Mouse (Mus musculus) spleen, adult 2 months (tissue): ENCODE results near the gene Lamb1. TPM values are rescaled to one million over a fixed set of nuclear protein-coding genes. Genes with fewer than 3 reads are reported as not detected.

ENCODE experiments used
- DNase-seq, 2 experiments: peaks; one replicate each; pipeline versions ENCODE4 v3.0.0 to v3.0.0-alpha.2; 2012 to 2021; ENCODE audit warnings: low spot score in 2 of 2, low read depth in 1 of 2
- H3K27ac ChIP-seq: fragments of 200-500 bp; 2 replicates; pipeline ENCODE4 v1.5.1; 2012; ENCODE audit warnings: low read length, inconsistent platforms; ENCODE audit not compliant: insufficient read depth
- H3K27me3 ChIP-seq: fragments of 200-500 bp; 2 replicates; pipeline ENCODE4 v1.6.1; 2012; ENCODE audit warnings: mild to moderate bottlenecking, moderate library complexity, low read length, inconsistent platforms; ENCODE audit not compliant: control insufficient read depth, insufficient read depth
- H3K36me3 ChIP-seq: fragments of 200-500 bp; 2 replicates; pipeline ENCODE4 v1.6.1; 2012; ENCODE audit warnings: mild to moderate bottlenecking, low read length, inconsistent platforms; ENCODE audit not compliant: control insufficient read depth, insufficient read depth
- H3K4me1 ChIP-seq: fragments of 200-500 bp; 2 replicates; pipeline ENCODE4 v1.6.1; 2011; ENCODE audit warnings: inconsistent platforms; ENCODE audit not compliant: control insufficient read depth, insufficient read depth, insufficient read length
- H3K4me3 ChIP-seq: fragments of 200-500 bp; 2 replicates; pipeline ENCODE4 v1.5.1; 2011; ENCODE audit warnings: mild to moderate bottlenecking, inconsistent platforms; ENCODE audit not compliant: insufficient read depth, insufficient read length; ENCODE audit errors: extremely low read depth
- CTCF ChIP-seq: fragments of 200-500 bp; IDR thresholded peaks from 2 replicates; pipeline ENCODE4 v1.5.1; 2011; ENCODE audit warnings: mild to moderate bottlenecking, inconsistent platforms; ENCODE audit not compliant: insufficient read depth, insufficient read length, insufficient replicate concordance; ENCODE audit errors: extremely low read depth
- POLR2A ChIP-seq: fragments of 200-500 bp; IDR thresholded peaks from 2 replicates; pipeline ENCODE4 v1.6.1; 2011; ENCODE audit warnings: low read depth, low read length, inconsistent platforms
- WGBS: fragments of 180-500 bp; shearing (Covaris S2); methylation state at CpG from one replicate; pipeline ENCODE4 v1.1.7; 2018; 5-methylcytosine and 5-hydroxymethylcytosine counted together
- polyA plus RNA-seq: library from polyadenylated mRNA; depleted of rRNA; stranded (reverse); fragments of >200 nt; gene quantifications from 2 replicates; pipeline ENCODE4 v1.2.3, GENCODE M21; 2012

Gene Lamb1
- polyA plus RNA-seq, 1 experiment, result 1.5 TPM

- Histone ChIP-seq H3K27ac (no peak overlapping the region), H3K4me1 (no peaks in the 10 kb centered on the region), H3K27me3 (no peaks in the 10 kb centered on the region), H3K4me3 (no peak overlapping the region), H3K36me3 (no peaks in the 10 kb centered on the region)
- DNase-seq, result no peak
- TF ChIP-seq POLR2A, result no peak
- TF ChIP-seq CTCF, result no peak
- 86% methylated on average over 1 of the region's 1 CpGs for WGBS
These were observed 56.5 kb downstream of the Lamb1 start for GRCm38 (mm10) chr12:31321532-31321931.

- H3K4me3 ChIP-seq, result no peak overlapping the region
- no peak overlapping the region for H3K27ac ChIP-seq
- H3K36me3 ChIP-seq, result no peaks in the 10 kb centered on the region
- no peaks in the 10 kb centered on the region for H3K4me1 ChIP-seq
- whole genome bisulfite sequencing, result 90% methylated on average over 9 of the region's 9 CpGs
- no peak for DNase-seq
- H3K27me3 ChIP-seq, result no peaks in the 10 kb centered on the region
- TF ChIP-seq CTCF (no peak), POLR2A (no peak)
These were observed 58.2 kb downstream of the Lamb1 start for GRCm38 (mm10) chr12:31323136-31323695.

- TF ChIP-seq CTCF (no peak), POLR2A (no peak)
- no peaks in the 10 kb centered on the region for H3K4me1 ChIP-seq
- no peak for DNase-seq
- WGBS, result 94% methylated on average over 9 of the region's 9 CpGs
- no peak overlapping the region for H3K4me3 ChIP-seq
- H3K27me3 ChIP-seq, result no peaks in the 10 kb centered on the region
- H3K27ac ChIP-seq, result no peak overlapping the region
- H3K36me3 ChIP-seq, result peaks cover 3% of the 10 kb centered on the region
These were observed 62.1 kb downstream of the Lamb1 start for GRCm38 (mm10) chr12:31327139-31327538.

- Histone ChIP-seq H3K4me1 (no peaks in the 10 kb centered on the region), H3K4me3 (no peak overlapping the region), H3K27me3 (no peaks in the 10 kb centered on the region), H3K36me3 (peaks cover 29% of the 10 kb centered on the region), H3K27ac (no peak overlapping the region)
- DNase-seq, result no peak
- TF ChIP-seq CTCF (no peak), POLR2A (no peak)
- WGBS, result 92% methylated on average over 1 of the region's 1 CpGs
These were observed 68.2 kb downstream of the Lamb1 start for GRCm38 (mm10) chr12:31333261-31333660.

GRCm38 (mm10) chr12:31350191-31350943 is 85.3 kb downstream of the Lamb1 start:
- no peaks in the 10 kb centered on the region for H3K27me3 ChIP-seq
- H3K36me3 ChIP-seq, result peaks cover 5% of the 10 kb centered on the region
- no peaks in the 10 kb centered on the region; the same call in 1 of the 2 replicates for H3K4me1 ChIP-seq
- H3K4me3 ChIP-seq, result peak overlapping the region; percentile 71
- DNase-seq, result no peak
- TF ChIP-seq POLR2A (no peak), CTCF (no peak)
- WGBS, result 15% methylated on average over 15 of the region's 15 CpGs
- no peak overlapping the region for H3K27ac ChIP-seq

GRCm38 (mm10) chr12:31350944-31351928 is 86.2 kb downstream of the Lamb1 start, which contains the start of gene Dld:
Dld (minus strand) TSS chr12:31351453.
- no peaks in the 10 kb centered on the region for H3K27me3 ChIP-seq
- H3K36me3 ChIP-seq, result peaks cover 5% of the 10 kb centered on the region
- peak; percentile 91 to 97 for DNase-seq
- peak within 1 kb of the TSS; percentile 71 for H3K4me3 ChIP-seq
- no peaks in the 10 kb centered on the region; the same call in 1 of the 2 replicates for H3K4me1 ChIP-seq
- 5% methylated on average over 65 of the region's 66 CpGs for WGBS
- no peak for TF ChIP-seq CTCF
- peak; percentile 59 for TF ChIP-seq POLR2A
- H3K27ac ChIP-seq, result peak within 1 kb of the TSS; percentile 72
